Mouse (Mus musculus) embryonic facial prominence, embryonic 14.5 days (tissue): ENCODE measurements around the gene Mnx1. TPM values are rescaled to one million over a fixed set of nuclear protein-coding genes. Genes with fewer than 3 reads are reported as not detected.
A peak's percentile ranks its signal among the peaks of the same experiment; 100 is the strongest.

ENCODE experiments used
- ATAC-seq: fragments of 200-750 bp; cut with Nextera tagmentation; 2 replicates; pipeline ENCODE4 v1.8.0; 2017; ENCODE audit warnings: low read depth, moderate number of reproducible peaks, moderate TSS enrichment
- DNase-seq: peaks from one replicate; pipeline ENCODE4 v3.0.0-alpha.2; 2015; ENCODE audit warnings: low spot score
- H3K27ac ChIP-seq: fragments of 300-500 bp; sonication (generic); replicated peaks from 2 replicates; pipeline ENCODE4 v1.5.1; 2014; ENCODE audit warnings: low read depth, mild to moderate bottlenecking, low read length, moderate library complexity
- H3K27me3 ChIP-seq: fragments of 300-500 bp; sonication (generic); replicated peaks from 2 replicates; pipeline ENCODE4 v1.6.1; 2014; ENCODE audit warnings: low read length; ENCODE audit not compliant: control insufficient read depth, insufficient read depth
- H3K36me3 ChIP-seq: fragments of 300-500 bp; sonication (generic); 2 replicates; pipeline ENCODE4 v1.6.1; 2014; ENCODE audit warnings: low read length, mixed read lengths; ENCODE audit not compliant: control insufficient read depth, insufficient read depth
- H3K4me1 ChIP-seq: fragments of 300-500 bp; sonication (generic); 2 replicates; pipeline ENCODE4 v1.6.1; 2014; ENCODE audit warnings: antibody characterized with exemption, low read length; ENCODE audit not compliant: control insufficient read depth, insufficient read depth
- H3K4me2 ChIP-seq: fragments of 300-500 bp; sonication (generic); 2 replicates; pipeline ENCODE4 v1.6.1; 2014; ENCODE audit warnings: low read depth, mild to moderate bottlenecking, low read length, moderate library complexity, mixed read lengths
- H3K4me3 ChIP-seq: fragments of 300-500 bp; sonication (generic); 2 replicates; pipeline ENCODE4 v1.5.1; 2014; ENCODE audit warnings: low read depth, mild to moderate bottlenecking, low read length
- H3K9ac ChIP-seq: fragments of 300-500 bp; sonication (generic); 2 replicates; pipeline ENCODE4 v1.6.1; 2014; ENCODE audit warnings: low read depth, mild to moderate bottlenecking, low read length, moderate library complexity, mixed read lengths
- H3K9me3 ChIP-seq: fragments of 300-500 bp; sonication (generic); 2 replicates; pipeline ENCODE4 v1.6.1; 2016; ENCODE audit warnings: low read length; ENCODE audit not compliant: control insufficient read depth
- WGBS: fragments of 180-500 bp; shearing (Covaris S2); extraction: QIAGEN DNeasy Blood & Tissue Kit; methylation state at CpG from one replicate; pipeline ENCODE4 v1.1.7; 2014; 5-methylcytosine and 5-hydroxymethylcytosine counted together
- polyA plus RNA-seq: library from polyadenylated mRNA; unstranded; fragments of >200 nt; fragmentation: Nextera tagmentation; extraction: Ambion mirVana; gene quantifications from 2 replicates; pipeline ENCODE4 v1.2.1, GENCODE M21; 2014

Gene Mnx1
- polyA plus RNA-seq, 1 experiment from 2014 or later, result 0.10 TPM

DNA sequence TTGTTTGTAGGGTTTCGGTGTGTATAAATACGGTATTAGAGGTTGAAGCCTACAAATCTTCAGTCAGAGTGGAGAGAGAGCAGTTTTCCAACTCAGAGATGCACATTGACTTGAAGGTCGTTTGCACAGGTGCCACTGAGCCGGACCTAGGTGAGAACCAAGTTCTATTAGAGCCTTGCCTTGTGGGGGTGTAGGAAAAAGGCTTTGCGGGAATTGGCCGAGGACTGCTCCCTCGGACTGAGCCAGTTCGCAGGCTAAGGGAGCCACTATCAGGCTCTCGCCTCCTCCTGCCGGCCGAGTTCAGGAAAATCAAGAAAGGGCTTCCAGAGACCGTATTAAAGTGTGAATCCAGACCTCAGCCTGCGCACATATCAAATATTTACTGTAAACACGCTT lies 926 bp upstream of the Mnx1 start:
- Histone ChIP-seq H3K4me2 (0 out of 2 replicates have a peak overlapping the region, but pooled peaks have one; percentile 60), H3K4me1 (no peaks in the 10 kb centered on the region; the same call in 1 of the 2 replicates), H3K36me3 (no peaks in the 10 kb centered on the region), H3K4me3 (0 out of 2 replicates have a peak overlapping the region, but pooled peaks have one; percentile 41), H3K9me3 (no peaks in the 10 kb centered on the region), H3K27me3 (peaks cover 100% of the 10 kb centered on the region), H3K9ac (no peak overlapping the region), H3K27ac (no peak overlapping the region)
- ATAC-seq (no peak), DNase-seq (peak; percentile 59)
- WGBS, result 1% methylated on average over 14 of the region's 14 CpGs

DNA sequence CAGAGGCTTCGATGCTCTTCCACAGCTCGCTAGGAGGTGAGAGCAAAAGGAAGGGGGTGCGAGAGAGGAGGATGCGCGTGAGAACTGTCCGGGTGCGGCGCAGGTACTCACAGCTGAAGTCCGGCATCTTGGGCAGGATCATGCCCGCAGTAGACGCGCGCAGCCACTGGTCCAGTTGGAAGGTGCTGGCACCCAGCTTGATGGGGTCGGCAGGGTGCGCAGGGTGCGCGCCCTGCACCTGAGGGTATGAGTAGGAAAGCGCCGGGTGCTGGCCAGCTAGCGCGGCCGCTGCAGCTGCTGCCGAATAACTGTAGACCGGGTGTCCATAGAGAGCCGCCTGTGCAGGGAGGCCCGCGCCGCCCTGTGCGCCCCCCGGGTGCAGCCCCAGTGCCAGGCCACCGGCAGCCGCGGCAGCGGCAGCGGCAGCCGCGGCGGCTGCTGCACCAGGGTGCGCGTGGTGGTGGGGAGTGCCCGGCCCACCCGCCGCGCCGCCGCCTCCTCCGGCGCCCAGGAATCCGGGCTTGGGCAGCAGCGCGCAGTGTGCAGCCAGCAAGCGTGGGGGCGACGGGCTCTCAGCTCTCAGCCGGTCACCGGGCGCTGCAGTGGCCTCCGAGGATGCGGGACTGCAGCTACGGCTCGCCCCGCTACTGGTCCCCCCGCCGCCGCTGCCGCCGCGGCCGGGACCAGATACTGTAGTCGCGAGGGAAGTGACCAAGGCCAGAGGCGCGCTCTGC lies 629 bp downstream of the Mnx1 start:
- Histone ChIP-seq H3K36me3 (no peaks in the 10 kb centered on the region), H3K4me3 (peak overlapping the region; percentile 41), H3K4me1 (no peaks in the 10 kb centered on the region; the same call in 1 of the 2 replicates), H3K4me2 (peak overlapping the region; percentile 60), H3K27ac (no peak overlapping the region), H3K9me3 (no peaks in the 10 kb centered on the region), H3K27me3 (peaks cover 100% of the 10 kb centered on the region), H3K9ac (peak overlapping the region; percentile 14; the same call in 1 of the 2 replicates)
- 3% methylated on average over 21 of the region's 73 CpGs for WGBS
- DNase-seq, result no peak
- ATAC-seq, result no peak

DNA sequence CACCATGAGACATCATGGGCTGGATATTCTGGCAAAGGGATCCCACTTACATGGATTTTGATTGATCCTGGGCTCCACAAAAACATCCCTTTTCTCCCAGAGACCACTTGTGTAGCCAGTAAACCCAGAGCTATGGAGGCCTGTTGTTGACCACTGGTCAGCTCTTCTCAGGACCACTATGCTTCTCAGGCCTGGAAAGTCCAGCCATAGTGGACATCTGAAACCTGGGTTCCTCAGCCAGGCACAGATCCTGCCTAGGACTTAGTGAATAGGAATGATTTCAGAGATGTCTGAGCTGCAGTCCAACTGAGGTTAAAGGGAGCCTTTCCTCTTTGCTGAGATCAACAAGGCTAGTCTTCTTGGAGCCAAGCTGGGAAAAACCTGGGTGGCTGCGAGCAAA lies 2.2 kb downstream of the Mnx1 start:
- Histone ChIP-seq H3K4me3 (no peak overlapping the region), H3K4me2 (no peak overlapping the region), H3K27me3 (peaks cover 100% of the 10 kb centered on the region), H3K9me3 (no peaks in the 10 kb centered on the region), H3K4me1 (no peaks in the 10 kb centered on the region; the same call in 1 of the 2 replicates), H3K9ac (no peak overlapping the region), H3K27ac (no peak overlapping the region), H3K36me3 (no peaks in the 10 kb centered on the region)
- no CpG with 5 or more reads among the region's 1 CpGs for WGBS
- ATAC-seq (no peak), DNase-seq (no peak)

DNA sequence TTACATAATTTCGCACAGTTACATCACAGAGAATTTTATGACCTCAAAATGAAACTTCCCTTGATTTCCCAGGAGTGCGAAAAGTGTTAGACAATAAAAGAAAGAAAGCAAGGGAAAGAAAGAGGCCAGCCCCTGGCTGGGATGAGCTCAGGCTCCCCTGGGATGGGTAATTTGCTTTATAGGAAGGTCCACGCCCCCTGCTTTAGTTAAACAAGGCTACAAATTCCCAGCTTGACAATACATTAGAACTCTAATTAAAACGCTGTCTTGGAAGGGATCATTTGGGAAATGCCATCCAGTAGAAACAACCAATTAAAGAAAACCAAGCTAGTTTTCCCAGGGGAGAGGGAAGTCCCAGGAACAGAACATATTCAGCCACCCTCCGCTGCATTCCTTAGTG lies 2.7 kb downstream of the Mnx1 start:
- no peaks in the 10 kb centered on the region; the same call in 1 of the 2 replicates for H3K4me1 ChIP-seq
- H3K27ac ChIP-seq, result no peak overlapping the region
- H3K9ac ChIP-seq, result no peak overlapping the region
- ATAC-seq, result peak; percentile 62; the same call in 1 of the 2 replicates
- H3K4me2 ChIP-seq, result no peak overlapping the region
- no peaks in the 10 kb centered on the region for H3K36me3 ChIP-seq
- peak; percentile 61 for DNase-seq
- 5% methylated on average over 5 of the region's 5 CpGs for WGBS
- H3K27me3 ChIP-seq, result peaks cover 100% of the 10 kb centered on the region
- H3K4me3 ChIP-seq, result no peak overlapping the region
- H3K9me3 ChIP-seq, result no peaks in the 10 kb centered on the region

DNA sequence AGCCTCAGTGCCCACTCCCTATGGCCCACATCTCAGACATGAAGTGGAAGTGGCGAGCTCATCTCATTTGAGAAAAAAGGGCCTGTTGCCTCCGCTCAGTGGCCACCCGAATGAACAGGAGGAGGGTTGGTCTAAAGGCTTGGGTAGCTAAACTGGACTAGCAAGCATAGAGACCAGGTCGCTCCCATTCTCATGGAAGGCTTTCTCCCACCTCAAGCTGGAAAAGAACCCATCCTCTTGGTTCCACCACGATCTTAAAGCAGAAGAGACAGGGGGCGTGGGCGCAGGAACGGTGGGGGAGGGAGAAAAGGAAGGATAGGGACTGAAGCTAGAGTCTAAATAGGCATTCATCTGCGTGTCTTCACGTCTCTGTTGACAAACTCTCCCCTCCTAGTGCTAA lies 3.2 kb downstream of the Mnx1 start:
- Histone ChIP-seq H3K27me3 (peaks cover 100% of the 10 kb centered on the region), H3K9me3 (no peaks in the 10 kb centered on the region), H3K4me1 (no peaks in the 10 kb centered on the region; the same call in 1 of the 2 replicates), H3K27ac (no peak overlapping the region), H3K9ac (no peak overlapping the region), H3K4me2 (no peak overlapping the region), H3K4me3 (no peak overlapping the region), H3K36me3 (no peaks in the 10 kb centered on the region)
- ATAC-seq, result no peak
- DNase-seq, result no peak
- under 1% methylated on average over 10 of the region's 10 CpGs for WGBS

DNA sequence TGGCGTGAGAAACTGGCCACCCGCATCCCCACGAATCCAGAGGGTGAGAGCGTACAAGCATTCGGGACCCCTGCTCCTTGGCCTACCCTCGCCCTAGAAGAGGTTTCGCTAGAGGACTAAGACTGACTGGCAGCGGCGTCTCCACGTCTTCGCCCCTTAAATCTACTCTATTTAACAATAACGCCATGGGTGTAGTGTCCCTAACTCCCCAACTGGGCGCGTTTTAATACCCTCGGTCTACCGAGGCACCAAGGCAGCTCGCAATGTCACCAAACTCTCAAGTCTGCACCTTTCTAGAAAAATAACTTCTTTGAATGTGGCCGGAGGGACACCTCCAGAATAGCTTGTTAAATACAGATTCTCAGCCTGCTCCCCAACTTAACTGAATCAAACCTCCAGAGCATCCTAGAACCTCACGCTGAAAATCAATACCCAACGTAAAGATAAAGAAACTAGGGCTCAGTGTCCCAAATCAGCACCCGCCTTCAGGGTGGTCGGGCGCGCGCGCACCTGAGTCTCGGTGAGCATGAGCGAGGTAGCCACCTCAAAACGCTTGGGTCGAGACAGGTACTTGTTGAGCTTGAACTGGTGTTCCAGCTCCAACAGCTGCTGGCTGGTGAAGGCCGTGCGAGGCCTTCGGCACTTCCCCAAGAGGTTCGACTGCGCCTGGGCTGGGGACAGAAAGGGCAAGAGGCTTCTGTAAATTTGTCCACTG lies 3.9 kb downstream of the Mnx1 start:
- Histone ChIP-seq H3K4me1 (no peaks in the 10 kb centered on the region; the same call in 1 of the 2 replicates), H3K27ac (no peak overlapping the region), H3K36me3 (no peaks in the 10 kb centered on the region), H3K4me3 (no peak overlapping the region), H3K27me3 (peaks cover 100% of the 10 kb centered on the region), H3K4me2 (no peak overlapping the region), H3K9me3 (no peaks in the 10 kb centered on the region), H3K9ac (no peak overlapping the region)
- ATAC-seq (no peak), DNase-seq (no peak)
- WGBS, result 2% methylated on average over 35 of the region's 35 CpGs

DNA sequence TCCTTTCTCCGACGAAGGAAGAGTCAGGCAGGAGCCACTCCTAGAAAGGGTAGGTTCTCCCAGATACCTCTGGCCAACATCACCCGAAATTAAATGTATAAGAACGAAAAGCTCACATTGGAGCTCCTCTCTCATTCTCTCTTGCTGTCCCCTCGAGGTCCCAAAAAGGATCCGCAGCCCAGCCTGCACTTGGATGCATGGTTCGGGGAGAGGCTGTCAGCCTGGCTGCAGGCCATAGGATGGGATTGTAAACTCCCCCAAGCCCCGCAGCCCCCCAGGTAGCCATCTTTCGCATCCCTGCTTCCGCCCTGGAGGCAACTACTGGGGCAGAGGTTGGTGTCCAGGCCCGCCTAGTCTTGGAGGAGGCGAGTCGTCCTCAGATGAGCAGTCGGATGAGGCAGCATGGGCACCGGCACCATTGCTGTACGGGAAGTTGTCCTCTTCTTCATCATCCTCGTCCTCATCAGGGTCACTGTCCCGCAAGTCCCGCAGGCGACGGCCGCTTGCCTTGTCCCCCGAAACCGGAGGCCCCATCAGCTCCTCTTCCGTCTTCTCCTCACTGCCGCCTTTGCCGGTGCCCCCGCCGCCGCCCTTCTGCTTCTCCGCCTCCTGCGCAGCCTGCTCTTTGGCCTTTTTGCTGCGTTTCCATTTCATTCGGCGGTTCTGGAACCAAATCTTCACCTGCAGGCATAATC lies 4.6 kb downstream of the Mnx1 start:
- no peak overlapping the region for H3K4me3 ChIP-seq
- no peak for ATAC-seq
- H3K27me3 ChIP-seq, result peaks cover 100% of the 10 kb centered on the region
- H3K4me1 ChIP-seq, result no peaks in the 10 kb centered on the region; the same call in 1 of the 2 replicates
- H3K9ac ChIP-seq, result no peak overlapping the region
- H3K36me3 ChIP-seq, result no peaks in the 10 kb centered on the region
- WGBS, result 1% methylated on average over 24 of the region's 35 CpGs
- H3K27ac ChIP-seq, result no peak overlapping the region
- DNase-seq, result no peak
- no peak overlapping the region for H3K4me2 ChIP-seq
- no peaks in the 10 kb centered on the region for H3K9me3 ChIP-seq

DNA sequence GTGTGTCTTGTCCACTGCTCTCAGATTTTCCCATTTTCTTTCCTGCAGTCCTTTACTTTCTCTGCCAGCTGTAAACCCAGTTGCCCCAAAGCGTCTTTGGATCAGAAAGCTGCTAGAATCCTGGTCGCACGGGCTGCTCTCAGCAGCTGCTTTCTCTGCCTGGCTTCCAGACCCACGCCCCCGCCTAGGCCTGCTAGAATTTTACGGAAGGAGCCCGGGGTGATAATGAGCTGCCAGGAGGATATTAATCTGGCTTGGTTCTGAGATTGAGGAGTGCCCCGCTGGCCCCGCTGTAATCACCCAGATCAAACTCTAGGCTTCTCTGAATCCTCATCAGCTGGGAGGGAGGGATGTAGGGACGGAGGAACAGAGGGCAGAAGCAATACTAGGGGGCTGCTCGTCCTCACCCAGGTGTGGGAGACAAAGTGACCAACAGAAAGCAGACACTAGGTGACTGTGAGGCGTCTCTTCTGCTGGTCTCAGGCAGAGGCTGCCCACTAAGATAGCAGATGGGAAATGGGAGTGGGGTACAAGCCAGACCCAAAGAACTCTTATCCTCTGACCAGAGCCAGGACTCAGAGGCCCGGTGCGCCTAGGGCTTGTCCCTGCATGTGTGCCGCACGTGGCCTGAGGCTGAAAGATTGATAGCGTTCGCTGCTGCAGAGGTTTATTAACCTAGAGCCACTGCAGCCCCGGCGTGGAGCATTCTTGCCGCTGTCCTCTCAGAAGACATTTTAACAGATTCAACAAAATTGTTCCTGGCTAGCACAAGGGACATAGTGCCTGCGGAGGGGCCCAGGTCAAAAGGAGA lies 6.2 kb downstream of the Mnx1 start:
- H3K27me3 ChIP-seq, result peaks cover 99% of the 10 kb centered on the region
- no peak overlapping the region for H3K27ac ChIP-seq
- H3K36me3 ChIP-seq, result no peaks in the 10 kb centered on the region
- no peak overlapping the region for H3K4me3 ChIP-seq
- no peaks in the 10 kb centered on the region for H3K4me1 ChIP-seq
- no peak overlapping the region for H3K9ac ChIP-seq
- DNase-seq (no peak), ATAC-seq (no peak)
- WGBS, result 2% methylated on average over 22 of the region's 22 CpGs
- H3K9me3 ChIP-seq, result no peaks in the 10 kb centered on the region
- no peak overlapping the region for H3K4me2 ChIP-seq
